Mouse (Mus musculus): ENCODE data around the gene Rtbdn. TPM values are rescaled to one million over a fixed set of nuclear protein-coding genes. Genes with fewer than 3 reads are reported as not detected.

Gene Rtbdn
- polyA plus RNA-seq, 1 experiment, result not detected

GRCm38 (mm10) chr8:84986379-84986945, 39.7 kb downstream of the Rtbdn start:
- Histone ChIP-seq H3K4me3 (replicated peaks; ENCODE audit: control insufficient read depth, low read depth, low read length) (peak overlapping the region; percentile 64), H3K27ac (ENCODE audit: control insufficient read depth, insufficient read depth, low read depth, low read length, poor library complexity) (peak overlapping the region; percentile 88), H3K4me1 (ENCODE audit: control insufficient read depth, insufficient read depth, low read length) (peaks cover 15% of the 10 kb centered on the region)
- 24% methylated on average over 8 of the region's 8 CpGs for WGBS
- TF ChIP-seq POLR2A (IDR thresholded peaks at IDR 0.05; ENCODE audit: borderline replicate concordance, control insufficient read depth, low read depth, low read length) (no peak), CTCF (IDR thresholded peaks at IDR 0.05; ENCODE audit: control insufficient read depth, insufficient read depth, low read length) (no peak)

- peaks cover 11% of the 10 kb centered on the region for H3K4me1 ChIP-seq (ENCODE audit: control insufficient read depth, insufficient read depth, low read length)
These were observed 40.6 kb downstream of the Rtbdn start for GRCm38 (mm10) chr8:84987388-84987787.

GRCm38 (mm10) chr8:84987903-84988302, 41.1 kb downstream of the Rtbdn start:
- Histone ChIP-seq H3K27ac (ENCODE audit: control insufficient read depth, insufficient read depth, low read depth, low read length, poor library complexity) (no peak overlapping the region), H3K4me3 (replicated peaks; ENCODE audit: control insufficient read depth, low read depth, low read length) (no peak overlapping the region), H3K4me1 (ENCODE audit: control insufficient read depth, insufficient read depth, low read length) (peaks cover 6% of the 10 kb centered on the region)
- TF ChIP-seq POLR2A (IDR thresholded peaks at IDR 0.05; ENCODE audit: borderline replicate concordance, control insufficient read depth, low read depth, low read length), result no peak
- TF ChIP-seq CTCF (IDR thresholded peaks at IDR 0.05; ENCODE audit: control insufficient read depth, insufficient read depth, low read length), result no peak
- WGBS, result 86% methylated on average over 2 of the region's 2 CpGs

More at GRCm38 (mm10) chr8:84987388-84987787, 40.6 kb downstream of the Rtbdn start:
- TF ChIP-seq CTCF (IDR thresholded peaks at IDR 0.05; ENCODE audit: control insufficient read depth, insufficient read depth, low read length) (no peak), POLR2A (IDR thresholded peaks at IDR 0.05; ENCODE audit: borderline replicate concordance, control insufficient read depth, low read depth, low read length) (no peak)
- H3K27ac ChIP-seq (ENCODE audit: control insufficient read depth, insufficient read depth, low read depth, low read length, poor library complexity), result no peak overlapping the region
- H3K4me3 ChIP-seq (replicated peaks; ENCODE audit: control insufficient read depth, low read depth, low read length), result no peak overlapping the region
- 72% methylated on average over 5 of the region's 5 CpGs for WGBS

GRCm38 (mm10) chr8:84989311-84989731, 42.5 kb downstream of the Rtbdn start:
- no peak overlapping the region for H3K4me3 ChIP-seq (replicated peaks; ENCODE audit: control insufficient read depth, low read depth, low read length)
- WGBS, result 25% methylated on average over 15 of the region's 15 CpGs
- H3K27ac ChIP-seq (ENCODE audit: control insufficient read depth, insufficient read depth, low read depth, low read length, poor library complexity), result peak overlapping the region; percentile 12; the same call in 1 of the 2 replicates
- H3K4me1 ChIP-seq (ENCODE audit: control insufficient read depth, insufficient read depth, low read length), result peaks cover 4% of the 10 kb centered on the region
- TF ChIP-seq CTCF (IDR thresholded peaks at IDR 0.05; ENCODE audit: control insufficient read depth, insufficient read depth, low read length), result no peak
- TF ChIP-seq POLR2A (IDR thresholded peaks at IDR 0.05; ENCODE audit: borderline replicate concordance, control insufficient read depth, low read depth, low read length), result no peak

- TF ChIP-seq CTCF (IDR thresholded peaks at IDR 0.05; ENCODE audit: control insufficient read depth, insufficient read depth, low read length) (peak; percentile 93), POLR2A (IDR thresholded peaks at IDR 0.05; ENCODE audit: borderline replicate concordance, control insufficient read depth, low read depth, low read length) (peak; percentile 26; the same call in 1 of the 2 replicates)
- H3K27ac ChIP-seq (ENCODE audit: control insufficient read depth, insufficient read depth, low read depth, low read length, poor library complexity), result peak overlapping the region; percentile 46; the same call in 1 of the 2 replicates
- H3K4me1 ChIP-seq (ENCODE audit: control insufficient read depth, insufficient read depth, low read length), result peaks cover 4% of the 10 kb centered on the region
- H3K4me3 ChIP-seq (replicated peaks; ENCODE audit: control insufficient read depth, low read depth, low read length), result peak overlapping the region; percentile 25
- WGBS, result under 1% methylated on average over 15 of the region's 15 CpGs
These were observed 43.0 kb downstream of the Rtbdn start for GRCm38 (mm10) chr8:84989810-84990209.

- under 1% methylated on average over 28 of the region's 28 CpGs for WGBS
- peaks cover 4% of the 10 kb centered on the region for H3K4me1 ChIP-seq (ENCODE audit: control insufficient read depth, insufficient read depth, low read length)
- TF ChIP-seq CTCF (IDR thresholded peaks at IDR 0.05; ENCODE audit: control insufficient read depth, insufficient read depth, low read length) (peak; percentile 99), POLR2A (IDR thresholded peaks at IDR 0.05; ENCODE audit: borderline replicate concordance, control insufficient read depth, low read depth, low read length) (peak; percentile 61; the same call in 1 of the 2 replicates)
These were observed 43.6 kb downstream of the Rtbdn start, which contains the start of gene Hook2 for GRCm38 (mm10) chr8:84990349-84990748. Gene Hook2 (plus strand): TSS chr8:84990603.

GRCm38 (mm10) chr8:84990836-84991235, 44.0 kb downstream of the Rtbdn start:
- peak overlapping the region; percentile 5; the same call in 1 of the 2 replicates for H3K27ac ChIP-seq (ENCODE audit: control insufficient read depth, insufficient read depth, low read depth, low read length, poor library complexity)
- H3K4me1 ChIP-seq (ENCODE audit: control insufficient read depth, insufficient read depth, low read length), result peaks cover 4% of the 10 kb centered on the region
- TF ChIP-seq CTCF (IDR thresholded peaks at IDR 0.05; ENCODE audit: control insufficient read depth, insufficient read depth, low read length) (no peak), POLR2A (IDR thresholded peaks at IDR 0.05; ENCODE audit: borderline replicate concordance, control insufficient read depth, low read depth, low read length) (peak; percentile 5; the same call in 1 of the 2 replicates)

More at GRCm38 (mm10) chr8:84990349-84990748, 43.6 kb downstream of the Rtbdn start, which contains the start of gene Hook2:
- Histone ChIP-seq H3K4me3 (replicated peaks; ENCODE audit: control insufficient read depth, low read depth, low read length) (peak within 1 kb of the TSS; percentile 61), H3K27ac (ENCODE audit: control insufficient read depth, insufficient read depth, low read depth, low read length, poor library complexity) (peak within 1 kb of the TSS; percentile 46)

GRCm38 (mm10) chr8:84994375-84994774, 47.6 kb downstream of the Rtbdn start:
- TF ChIP-seq CTCF (IDR thresholded peaks at IDR 0.05; ENCODE audit: control insufficient read depth, insufficient read depth, low read length) (no peak), POLR2A (IDR thresholded peaks at IDR 0.05; ENCODE audit: borderline replicate concordance, control insufficient read depth, low read depth, low read length) (no peak)
- WGBS, result 91% methylated on average over 9 of the region's 9 CpGs
- peaks cover 4% of the 10 kb centered on the region for H3K4me1 ChIP-seq (ENCODE audit: control insufficient read depth, insufficient read depth, low read length)
- no peak overlapping the region for H3K4me3 ChIP-seq (replicated peaks; ENCODE audit: control insufficient read depth, low read depth, low read length)
- H3K27ac ChIP-seq (ENCODE audit: control insufficient read depth, insufficient read depth, low read depth, low read length, poor library complexity), result no peak overlapping the region

More at GRCm38 (mm10) chr8:84990836-84991235, 44.0 kb downstream of the Rtbdn start:
- H3K4me3 ChIP-seq (replicated peaks; ENCODE audit: control insufficient read depth, low read depth, low read length), result peak overlapping the region; percentile 61
- WGBS, result 4% methylated on average over 15 of the region's 15 CpGs
